Mouse (Mus musculus) G1E (cell line): Measurements from ENCODE around the gene Prrc2a. TPM values are rescaled to one million over a fixed set of nuclear protein-coding genes. Genes with fewer than 3 reads are reported as not detected.

ENCODE experiments used
- ATAC-seq: 2 replicates; pipeline ENCODE4 v1.8.0; 2016; ENCODE audit warnings: mild to moderate bottlenecking; ENCODE audit not compliant: insufficient number of reproducible peaks, poor library complexity, low FRiP score, severe bottlenecking; ENCODE audit errors: extremely low read depth
- DNase-seq: peaks from one replicate; pipeline ENCODE4 v3.0.0; 2012; ENCODE audit warnings: low spot score
- H3K27me3 ChIP-seq: 2 replicates; pipeline ENCODE4 v1.6.1; 2012; ENCODE audit warnings: mild to moderate bottlenecking, low read length, inconsistent platforms; ENCODE audit not compliant: insufficient read depth
- H3K36me3 ChIP-seq: replicated peaks from 2 replicates; pipeline ENCODE3; 2012; ENCODE audit warnings: mild to moderate bottlenecking, inconsistent platforms
- H3K4me1 ChIP-seq: 2 replicates; pipeline ENCODE4 v1.6.1; 2012; ENCODE audit warnings: low read depth, low read length, inconsistent platforms, mixed read lengths; ENCODE audit not compliant: insufficient read depth
- H3K4me3 ChIP-seq: 2 replicates; pipeline ENCODE4 v1.5.1; 2012; ENCODE audit warnings: low read depth, mild to moderate bottlenecking, inconsistent platforms, low read length, moderate library complexity, mixed read lengths
- H3K9me3 ChIP-seq: replicated peaks from 2 replicates; pipeline ENCODE4 v1.6.1; 2012; ENCODE audit warnings: inconsistent platforms
- CTCF ChIP-seq: IDR thresholded peaks from 2 replicates; pipeline ENCODE4 v1.5.1; 2012; ENCODE audit warnings: low read depth, low read length, inconsistent platforms, mixed read lengths
- GATA1 ChIP-seq: IDR thresholded peaks from 2 replicates; pipeline ENCODE4 v1.6.1; 2012; ENCODE audit warnings: borderline replicate concordance, low read length, inconsistent platforms, mixed read lengths
- GATA2 ChIP-seq: IDR thresholded peaks from 2 replicates; pipeline ENCODE4 v1.6.1; 2012; ENCODE audit warnings: low read depth, low read length, inconsistent platforms, borderline replicate concordance
- POLR2AphosphoS5 ChIP-seq: IDR thresholded peaks from 2 replicates; pipeline ENCODE4 v1.6.1; 2012; ENCODE audit warnings: low read depth, low read length, inconsistent platforms; ENCODE audit not compliant: insufficient replicate concordance
- TAL1 ChIP-seq: conservative IDR thresholded peaks from 2 replicates; pipeline ENCODE4 v1.6.1; 2012; ENCODE audit warnings: low read depth, low read length, inconsistent platforms, mixed read lengths
- polyA plus RNA-seq: library from polyadenylated mRNA; stranded (reverse); fragments of >175 nt; gene quantifications from 2 replicates; pipeline ENCODE4 v1.2.3, GENCODE M21; 2012
- total RNA-seq, 2 experiments: library from RNA; stranded (forward) in 1 of 2; stranded (reverse) in 1 of 2; fragments of 200-1000 nt in 1 of 2; fragments of >200 nt in 1 of 2; fragmentation: Nextera tagmentation in 1 of 2; gene quantifications; 2 replicates each; pipeline ENCODE4 v1.2.3; 2014 to 2017

Gene Prrc2a
- total and polyA plus RNA-seq, 3 experiments = 35.3 to 1,682 (median 773) TPM

DNA sequence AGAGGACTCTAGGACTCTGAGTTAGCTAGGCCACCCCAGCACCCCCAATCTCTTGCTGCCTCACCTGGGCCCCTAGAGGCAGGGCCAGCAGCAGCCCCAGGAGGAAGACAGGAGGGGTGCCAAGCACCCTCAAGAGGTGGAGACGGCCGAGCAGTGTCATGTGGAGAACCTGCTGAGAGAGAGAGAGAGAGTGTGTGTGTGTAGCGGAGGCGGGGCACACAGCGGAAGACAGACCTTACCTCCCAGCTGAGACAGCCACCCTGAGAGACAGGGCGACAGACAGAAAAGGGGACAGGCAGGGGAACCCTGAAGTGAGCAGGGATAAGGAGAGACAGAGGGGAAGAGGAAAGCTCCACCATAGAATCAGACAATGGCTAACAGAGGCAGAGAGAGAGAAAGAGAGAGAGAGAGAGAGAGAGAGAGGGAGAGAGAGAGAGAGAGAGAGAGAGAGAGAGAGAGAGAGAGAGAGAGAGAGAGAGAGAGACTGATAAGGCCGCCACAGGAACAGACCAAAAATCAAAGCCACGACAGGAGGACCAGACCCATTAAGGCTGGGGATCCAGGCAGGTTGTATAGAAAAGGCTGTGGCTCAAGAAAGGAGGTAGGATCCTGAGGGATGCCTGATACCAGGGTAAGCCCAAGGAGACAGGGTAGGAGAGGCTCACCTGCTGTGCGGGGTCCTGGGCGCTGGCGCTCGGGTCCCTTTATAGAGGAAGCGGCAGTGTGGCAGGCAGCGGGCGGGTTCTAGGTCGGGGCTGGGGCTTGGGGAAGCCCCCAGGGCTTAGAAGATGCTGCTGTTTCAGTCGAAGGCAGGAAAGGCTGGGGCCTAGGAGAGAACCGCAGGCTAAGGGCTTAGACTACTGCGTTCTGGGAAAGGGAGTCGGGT is 40.0 kb upstream of the Prrc2a start, which contains the start of gene Lta:
TSS of gene Lta (minus strand) at position 858 of the 886 bp plus-strand sequence.
- no peaks in the 10 kb centered on the region for H3K9me3 ChIP-seq
- peaks cover 81% of the 10 kb centered on the region for H3K27me3 ChIP-seq
- H3K4me3 ChIP-seq = no peak within 1 kb of the TSS
- H3K4me1 ChIP-seq = peaks cover 36% of the 10 kb centered on the region
- no peak for DNase-seq
- TF ChIP-seq TAL1 = no peak
- no peak for TF ChIP-seq POLR2AphosphoS5
- TF ChIP-seq CTCF = no peak
- TF ChIP-seq GATA1 = no peak
- TF ChIP-seq GATA2 = no peak
- ATAC-seq = no peak
- H3K36me3 ChIP-seq = no peaks in the 10 kb centered on the region

DNA sequence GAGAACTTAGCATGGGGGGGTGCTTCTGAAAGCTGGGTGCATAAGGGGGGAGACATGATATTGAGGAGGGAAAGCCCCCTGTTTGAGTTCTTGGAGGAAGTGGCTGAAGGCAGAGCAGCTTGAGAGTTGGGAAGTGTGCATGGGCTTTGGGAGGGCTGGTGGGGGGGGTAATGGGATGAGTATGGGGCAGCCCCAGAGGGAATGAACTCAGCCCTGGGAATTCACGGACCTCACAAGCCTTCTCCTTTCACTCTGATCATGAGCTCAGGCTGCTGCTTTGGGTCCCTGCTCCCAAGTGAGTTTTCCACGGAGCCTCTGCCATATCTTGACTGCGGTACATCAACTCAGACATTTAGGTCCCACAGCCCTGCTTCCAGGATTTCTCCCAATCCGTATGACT is 37.7 kb upstream of the Prrc2a start:
- DNase-seq = no peak
- no peak for TF ChIP-seq GATA2
- TF ChIP-seq POLR2AphosphoS5 = no peak
- TF ChIP-seq CTCF = no peak
- no peak for TF ChIP-seq GATA1
- no peak for TF ChIP-seq TAL1
- Histone ChIP-seq H3K4me3 (no peak overlapping the region), H3K36me3 (no peaks in the 10 kb centered on the region), H3K4me1 (peaks cover 34% of the 10 kb centered on the region), H3K27me3 (peaks cover 73% of the 10 kb centered on the region), H3K9me3 (no peaks in the 10 kb centered on the region)
- no peak for ATAC-seq

DNA sequence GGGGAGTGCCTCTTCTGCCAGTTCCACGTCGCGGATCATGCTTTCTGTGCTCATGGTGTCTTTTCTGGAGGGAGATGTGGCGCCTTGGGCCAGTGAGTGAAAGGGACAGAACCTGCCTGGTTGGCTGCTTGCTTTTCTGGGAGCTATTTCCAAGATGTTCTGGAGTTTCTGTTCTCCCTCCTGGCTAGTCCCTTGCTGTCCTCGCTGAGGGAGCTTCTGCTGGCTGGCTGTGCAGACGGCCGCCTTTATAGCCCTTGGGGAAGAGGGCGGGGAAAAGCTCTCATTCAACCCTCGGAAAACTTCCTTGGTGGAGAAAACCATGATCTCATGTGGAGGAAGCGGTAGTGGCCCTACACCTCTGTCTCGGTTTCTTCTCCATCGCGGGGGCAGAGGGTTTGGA is 37.1 kb upstream of the Prrc2a start, which contains the start of gene Tnf:
TSS of gene Tnf (minus strand) at position 221 of the 400 bp plus-strand sequence.
- Histone ChIP-seq H3K4me1 (peaks cover 34% of the 10 kb centered on the region), H3K4me3 (peak within 1 kb of the TSS; percentile 8; the same call in 1 of the 2 replicates), H3K9me3 (no peaks in the 10 kb centered on the region), H3K36me3 (no peaks in the 10 kb centered on the region), H3K27me3 (peaks cover 72% of the 10 kb centered on the region)
- ATAC-seq = no peak
- DNase-seq = no peak
- no peak for TF ChIP-seq TAL1
- TF ChIP-seq GATA1 = no peak
- TF ChIP-seq POLR2AphosphoS5 = no peak

DNA sequence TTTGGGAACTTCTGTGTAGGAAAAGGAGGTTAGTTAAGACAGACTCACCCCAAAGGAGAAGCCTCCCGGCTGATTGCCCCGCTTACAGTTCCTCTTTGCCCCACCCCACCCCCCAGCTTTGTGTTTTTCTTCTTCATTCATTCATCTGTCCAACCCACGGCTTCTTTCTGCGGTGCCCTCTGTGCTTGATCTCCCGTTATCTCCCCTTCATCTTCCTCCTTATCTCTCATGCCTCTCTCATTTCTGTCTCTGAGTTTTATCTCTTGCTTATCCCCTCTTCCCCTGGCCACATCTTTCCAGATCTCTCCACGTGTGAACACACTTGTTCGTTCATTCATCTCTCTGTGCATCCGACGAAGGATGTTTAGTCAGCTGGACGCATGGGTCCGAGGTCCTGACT is 36.4 kb upstream of the Prrc2a start:
- Histone ChIP-seq H3K4me3 (peak overlapping the region; percentile 8; the same call in 1 of the 2 replicates), H3K9me3 (no peaks in the 10 kb centered on the region), H3K27me3 (peaks cover 71% of the 10 kb centered on the region), H3K4me1 (peaks cover 39% of the 10 kb centered on the region), H3K36me3 (no peaks in the 10 kb centered on the region)
- TF ChIP-seq GATA2 = no peak
- no peak for TF ChIP-seq POLR2AphosphoS5
- TF ChIP-seq CTCF = no peak
- TF ChIP-seq TAL1 = no peak
- no peak for TF ChIP-seq GATA1
- ATAC-seq (peak; percentile 32; the same call in 1 of the 2 replicates), DNase-seq (no peak)

DNA sequence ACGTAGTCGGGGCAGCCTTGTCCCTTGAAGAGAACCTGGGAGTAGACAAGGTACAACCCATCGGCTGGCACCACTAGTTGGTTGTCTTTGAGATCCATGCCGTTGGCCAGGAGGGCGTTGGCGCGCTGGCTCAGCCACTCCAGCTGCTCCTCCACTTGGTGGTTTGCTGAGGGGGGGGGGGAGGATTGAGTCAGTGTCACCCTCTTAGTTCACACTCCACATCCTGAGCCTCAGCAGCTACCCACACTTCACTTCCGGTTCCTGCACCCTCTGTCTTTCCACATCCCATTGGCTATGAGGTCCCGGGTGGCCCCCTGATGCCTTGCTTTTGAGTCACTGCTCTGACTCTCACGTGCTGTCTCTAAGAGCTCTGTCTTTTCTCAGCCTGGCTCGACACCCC is 35.7 kb upstream of the Prrc2a start:
- DNase-seq = peak; percentile 84
- Histone ChIP-seq H3K27me3 (peaks cover 76% of the 10 kb centered on the region), H3K36me3 (no peaks in the 10 kb centered on the region), H3K9me3 (no peaks in the 10 kb centered on the region; the same call in 1 of the 2 replicates), H3K4me3 (peak overlapping the region; percentile 53; the same call in 1 of the 2 replicates), H3K4me1 (peaks cover 46% of the 10 kb centered on the region)
- no peak for TF ChIP-seq GATA1
- peak; percentile 69 for ATAC-seq

DNA sequence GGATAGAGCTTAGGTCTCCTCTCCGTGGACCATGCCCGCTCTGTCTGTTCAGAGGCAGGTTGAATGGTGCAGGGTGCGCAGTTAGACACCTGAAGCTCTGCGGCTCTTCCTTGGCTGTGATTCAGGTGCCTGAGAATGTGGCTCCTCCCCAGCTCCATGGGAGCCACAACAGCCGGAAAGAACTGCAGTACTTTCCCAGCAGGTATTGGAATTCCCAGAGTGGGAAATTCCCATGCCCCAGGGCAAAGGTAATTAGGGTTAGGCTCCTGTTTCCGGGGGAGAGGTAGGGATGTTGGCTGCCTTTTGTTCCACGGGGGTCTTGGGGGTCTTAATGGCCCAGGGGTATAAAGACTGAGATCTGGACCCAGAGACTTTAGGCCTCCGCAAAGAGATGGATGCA is 34.2 kb upstream of the Prrc2a start:
- H3K36me3 ChIP-seq = no peaks in the 10 kb centered on the region
- peaks cover 77% of the 10 kb centered on the region for H3K27me3 ChIP-seq
- no peak overlapping the region for H3K4me3 ChIP-seq

More for the DNA sequence above, 34.2 kb upstream of the Prrc2a start:
- no peak for ATAC-seq
- Histone ChIP-seq H3K4me1 (peaks cover 55% of the 10 kb centered on the region), H3K9me3 (no peaks in the 10 kb centered on the region; the same call in 1 of the 2 replicates)
- DNase-seq = no peak
- no peak for TF ChIP-seq POLR2AphosphoS5
- TF ChIP-seq CTCF = no peak
- TF ChIP-seq GATA1 = no peak
- TF ChIP-seq TAL1 = no peak
- no peak for TF ChIP-seq GATA2
